Mouse (Mus musculus): ENCODE results near the gene Vps37c. TPM values are rescaled to one million over a fixed set of nuclear protein-coding genes. Genes with fewer than 3 reads are reported as not detected.

Gene Vps37c
- polyA plus RNA-seq, 1 experiment from 2014 or later, result 32.1 TPM

DNA sequence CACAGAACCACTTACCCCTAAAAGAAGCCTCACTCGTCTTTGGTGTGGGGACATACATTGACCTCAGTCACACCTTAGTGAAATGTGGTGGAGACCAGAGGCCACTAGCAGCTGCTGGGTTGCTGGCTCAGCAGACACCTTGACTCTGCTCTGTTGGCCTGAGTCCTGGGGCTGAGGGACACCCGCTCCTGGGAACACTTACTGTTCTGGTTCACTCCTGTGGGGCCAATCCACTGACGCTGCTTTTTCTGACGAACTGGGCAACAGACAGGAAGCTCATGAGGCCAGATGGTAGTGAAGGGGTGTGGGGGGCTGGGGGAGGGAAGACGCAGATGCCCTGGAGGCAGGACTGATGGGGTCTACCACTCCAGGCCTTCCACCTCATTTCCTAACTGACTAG is 32.5 kb downstream of the Vps37c start:
- DNase-seq (ENCODE audit: low spot score) (no peak), ATAC-seq (replicated peaks; ENCODE audit: low FRiP score) (no peak)
- WGBS, result 71% methylated on average over 5 of the region's 5 CpGs
- H3K9ac ChIP-seq (ENCODE audit: low read length), result no peak overlapping the region
- H3K27me3 ChIP-seq (ENCODE audit: control insufficient read depth, insufficient read depth, low read length), result no peaks in the 10 kb centered on the region
- no peaks in the 10 kb centered on the region for H3K36me3 ChIP-seq (ENCODE audit: control insufficient read depth, insufficient read depth, low read length)
- H3K4me1 ChIP-seq (replicated peaks; ENCODE audit: control insufficient read depth, insufficient read depth, low read length), result peaks cover 18% of the 10 kb centered on the region
- H3K4me3 ChIP-seq (ENCODE audit: low read depth, low read length), result no peak overlapping the region
- no peak overlapping the region for H3K4me2 ChIP-seq (ENCODE audit: low read depth, low read length, severe bottlenecking)
- H3K9me3 ChIP-seq (ENCODE audit: control insufficient read depth, low read length), result no peaks in the 10 kb centered on the region
- H3K27ac ChIP-seq (ENCODE audit: low read depth, low read length), result no peak overlapping the region

DNA sequence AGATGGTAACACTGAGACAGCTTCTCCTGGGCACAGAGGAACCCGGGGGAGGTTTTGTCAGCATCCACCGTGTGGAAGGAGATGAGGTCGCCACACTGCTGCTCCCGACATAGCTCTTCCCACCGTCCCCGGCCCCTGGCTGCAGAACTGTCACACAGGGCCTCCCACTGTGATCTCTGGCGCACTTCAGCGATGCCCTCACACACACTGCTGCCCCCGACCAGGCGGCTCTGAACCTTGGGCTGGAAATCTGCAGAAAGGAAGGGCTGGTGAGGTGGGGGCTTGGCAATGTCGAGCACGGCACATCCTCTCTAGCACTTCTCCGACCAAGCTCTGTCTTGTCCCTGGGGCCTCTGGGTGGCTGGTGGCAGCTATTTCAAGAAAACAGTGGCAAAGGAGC is 34.5 kb downstream of the Vps37c start:
- H3K27ac ChIP-seq (ENCODE audit: low read depth, low read length), result no peak overlapping the region
- no peak overlapping the region for H3K9ac ChIP-seq (ENCODE audit: low read length)
- no peak for ATAC-seq (replicated peaks; ENCODE audit: low FRiP score)
- no peaks in the 10 kb centered on the region for H3K27me3 ChIP-seq (ENCODE audit: control insufficient read depth, insufficient read depth, low read length)
- no peak for DNase-seq (ENCODE audit: low spot score)
- H3K4me2 ChIP-seq (ENCODE audit: low read depth, low read length, severe bottlenecking), result no peak overlapping the region
- WGBS, result 30% methylated on average over 13 of the region's 13 CpGs
- no peak overlapping the region for H3K4me3 ChIP-seq (ENCODE audit: low read depth, low read length)
- H3K36me3 ChIP-seq (ENCODE audit: control insufficient read depth, insufficient read depth, low read length), result no peaks in the 10 kb centered on the region
- peaks cover 18% of the 10 kb centered on the region for H3K4me1 ChIP-seq (replicated peaks; ENCODE audit: control insufficient read depth, insufficient read depth, low read length)
- H3K9me3 ChIP-seq (ENCODE audit: control insufficient read depth, low read length), result no peaks in the 10 kb centered on the region

DNA sequence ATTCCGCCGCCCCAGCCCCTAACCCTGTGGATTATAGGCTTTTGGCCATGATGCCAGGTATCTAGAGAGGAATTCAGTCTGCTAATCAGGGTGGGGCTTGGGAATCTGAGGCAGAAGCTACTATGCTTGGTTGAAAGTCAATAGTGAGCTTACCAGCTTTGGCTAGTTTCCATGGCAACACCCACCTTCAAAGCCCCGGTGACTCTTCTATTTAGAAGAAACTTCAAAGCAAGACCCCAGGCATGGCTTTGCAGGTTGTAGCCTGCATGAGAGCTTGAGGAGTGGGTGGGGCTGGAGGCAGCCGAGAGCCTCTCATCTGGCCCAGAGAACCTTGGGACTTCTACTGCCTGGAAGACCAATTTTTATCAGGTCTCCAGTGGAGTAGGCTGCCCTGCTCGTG is 35.1 kb downstream of the Vps37c start:
- H3K27me3 ChIP-seq (ENCODE audit: control insufficient read depth, insufficient read depth, low read length), result no peaks in the 10 kb centered on the region
- ATAC-seq (replicated peaks; ENCODE audit: low FRiP score) (no peak), DNase-seq (ENCODE audit: low spot score) (no peak)
- H3K4me2 ChIP-seq (ENCODE audit: low read depth, low read length, severe bottlenecking), result no peak overlapping the region
- H3K4me1 ChIP-seq (replicated peaks; ENCODE audit: control insufficient read depth, insufficient read depth, low read length), result peaks cover 18% of the 10 kb centered on the region
- WGBS, result 32% methylated on average over 5 of the region's 5 CpGs
- H3K9ac ChIP-seq (ENCODE audit: low read length), result no peak overlapping the region
- no peak overlapping the region for H3K27ac ChIP-seq (ENCODE audit: low read depth, low read length)
- H3K4me3 ChIP-seq (ENCODE audit: low read depth, low read length), result no peak overlapping the region
- no peaks in the 10 kb centered on the region for H3K9me3 ChIP-seq (ENCODE audit: control insufficient read depth, low read length)
- H3K36me3 ChIP-seq (ENCODE audit: control insufficient read depth, insufficient read depth, low read length), result no peaks in the 10 kb centered on the region

GRCm38 (mm10) chr19:10724629-10725363 is 36.3 kb downstream of the Vps37c start:
- no peaks in the 10 kb centered on the region for H3K36me3 ChIP-seq (ENCODE audit: control insufficient read depth, insufficient read depth, low read length)
- H3K9ac ChIP-seq (ENCODE audit: low read length), result no peak overlapping the region
- no peak overlapping the region for H3K27ac ChIP-seq (ENCODE audit: low read depth, low read length)
- DNase-seq (ENCODE audit: low spot score) (no peak), ATAC-seq (replicated peaks; ENCODE audit: low FRiP score) (no peak)
- WGBS, result 79% methylated on average over 13 of the region's 13 CpGs
- H3K4me2 ChIP-seq (ENCODE audit: low read depth, low read length, severe bottlenecking), result no peak overlapping the region
- H3K9me3 ChIP-seq (ENCODE audit: control insufficient read depth, low read length), result no peaks in the 10 kb centered on the region
- H3K4me1 ChIP-seq (replicated peaks; ENCODE audit: control insufficient read depth, insufficient read depth, low read length), result peaks cover 16% of the 10 kb centered on the region
- no peak overlapping the region for H3K4me3 ChIP-seq (ENCODE audit: low read depth, low read length)
- H3K27me3 ChIP-seq (ENCODE audit: control insufficient read depth, insufficient read depth, low read length), result no peaks in the 10 kb centered on the region

DNA sequence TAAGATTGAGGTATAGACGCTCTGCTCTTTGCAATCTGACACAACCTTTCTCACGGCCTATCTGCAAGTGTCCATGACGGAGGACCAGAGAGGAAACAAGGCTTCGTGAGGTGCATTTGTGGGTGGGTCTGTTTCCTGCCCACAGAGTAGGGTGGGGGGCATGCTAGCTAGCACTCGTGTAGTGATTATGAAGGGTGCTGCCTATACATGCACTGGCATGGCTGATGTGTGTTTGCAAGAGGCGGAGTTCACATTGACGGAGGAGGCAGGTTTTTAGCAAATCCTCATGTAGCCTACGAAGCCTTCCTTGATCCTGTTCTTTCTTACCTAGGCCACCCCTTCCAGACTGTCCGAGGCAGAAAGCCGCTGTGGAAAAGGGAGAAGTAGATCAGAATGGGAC is 41.4 kb downstream of the Vps37c start:
- H3K36me3 ChIP-seq (ENCODE audit: control insufficient read depth, insufficient read depth, low read length), result no peaks in the 10 kb centered on the region
- H3K4me3 ChIP-seq (ENCODE audit: low read depth, low read length), result no peak overlapping the region
- no peaks in the 10 kb centered on the region for H3K9me3 ChIP-seq (ENCODE audit: control insufficient read depth, low read length)
- DNase-seq (ENCODE audit: low spot score), result no peak
- H3K4me2 ChIP-seq (ENCODE audit: low read depth, low read length, severe bottlenecking), result no peak overlapping the region
- H3K4me1 ChIP-seq (replicated peaks; ENCODE audit: control insufficient read depth, insufficient read depth, low read length), result no peaks in the 10 kb centered on the region
- H3K27me3 ChIP-seq (ENCODE audit: control insufficient read depth, insufficient read depth, low read length), result no peaks in the 10 kb centered on the region
- ATAC-seq (replicated peaks; ENCODE audit: low FRiP score), result no peak
- no peak overlapping the region for H3K27ac ChIP-seq (ENCODE audit: low read depth, low read length)
- no peak overlapping the region for H3K9ac ChIP-seq (ENCODE audit: low read length)
- WGBS, result 92% methylated on average over 10 of the region's 10 CpGs

- H3K4me3 ChIP-seq (ENCODE audit: low read depth, low read length), result no peak overlapping the region
- ATAC-seq (replicated peaks; ENCODE audit: low FRiP score) (no peak), DNase-seq (ENCODE audit: low spot score) (peak; percentile 24)
- WGBS, result 82% methylated on average over 5 of the region's 5 CpGs
- no peaks in the 10 kb centered on the region for H3K4me1 ChIP-seq (replicated peaks; ENCODE audit: control insufficient read depth, insufficient read depth, low read length)
- no peak overlapping the region for H3K27ac ChIP-seq (ENCODE audit: low read depth, low read length)
- H3K36me3 ChIP-seq (ENCODE audit: control insufficient read depth, insufficient read depth, low read length), result no peaks in the 10 kb centered on the region
- H3K9ac ChIP-seq (ENCODE audit: low read length), result no peak overlapping the region
- no peak overlapping the region for H3K4me2 ChIP-seq (ENCODE audit: low read depth, low read length, severe bottlenecking)
- no peaks in the 10 kb centered on the region for H3K9me3 ChIP-seq (ENCODE audit: control insufficient read depth, low read length)
- H3K27me3 ChIP-seq (ENCODE audit: control insufficient read depth, insufficient read depth, low read length), result no peaks in the 10 kb centered on the region
These were observed 41.9 kb downstream of the Vps37c start for GRCm38 (mm10) chr19:10730469-10730868.

DNA sequence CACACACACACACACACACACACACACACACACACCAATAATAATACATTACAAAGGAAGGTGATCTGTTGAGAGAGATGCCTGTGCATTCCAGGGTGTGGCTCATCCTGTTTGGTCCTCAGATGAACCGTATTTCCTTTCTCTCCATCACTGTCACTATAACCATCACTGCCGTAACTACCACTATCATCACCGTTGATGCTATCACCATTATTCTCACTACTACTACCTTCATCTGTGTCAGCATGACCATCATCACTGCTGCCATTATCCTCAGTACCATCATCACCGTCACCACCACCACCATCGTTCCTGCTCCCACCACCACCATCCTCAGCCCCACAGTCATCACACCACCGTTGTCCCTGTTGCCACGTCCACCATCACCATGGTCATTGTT is 43.4 kb downstream of the Vps37c start:
- Histone ChIP-seq H3K27me3 (ENCODE audit: control insufficient read depth, insufficient read depth, low read length) (no peaks in the 10 kb centered on the region), H3K9me3 (ENCODE audit: control insufficient read depth, low read length) (no peaks in the 10 kb centered on the region), H3K4me2 (ENCODE audit: low read depth, low read length, severe bottlenecking) (no peak overlapping the region), H3K4me3 (ENCODE audit: low read depth, low read length) (no peak overlapping the region), H3K27ac (ENCODE audit: low read depth, low read length) (no peak overlapping the region), H3K4me1 (replicated peaks; ENCODE audit: control insufficient read depth, insufficient read depth, low read length) (no peaks in the 10 kb centered on the region), H3K9ac (ENCODE audit: low read length) (no peak overlapping the region), H3K36me3 (ENCODE audit: control insufficient read depth, insufficient read depth, low read length) (no peaks in the 10 kb centered on the region)
- WGBS, result 92% methylated on average over 7 of the region's 7 CpGs
- ATAC-seq (replicated peaks; ENCODE audit: low FRiP score) (no peak), DNase-seq (ENCODE audit: low spot score) (no peak)

GRCm38 (mm10) chr19:10732741-10733140 is 44.2 kb downstream of the Vps37c start:
- H3K27me3 ChIP-seq (ENCODE audit: control insufficient read depth, insufficient read depth, low read length), result no peaks in the 10 kb centered on the region
- H3K4me3 ChIP-seq (ENCODE audit: low read depth, low read length), result no peak overlapping the region
- no peaks in the 10 kb centered on the region for H3K9me3 ChIP-seq (ENCODE audit: control insufficient read depth, low read length)
- DNase-seq (ENCODE audit: low spot score) (no peak), ATAC-seq (replicated peaks; ENCODE audit: low FRiP score) (no peak)
- H3K4me1 ChIP-seq (replicated peaks; ENCODE audit: control insufficient read depth, insufficient read depth, low read length), result no peaks in the 10 kb centered on the region
- no peak overlapping the region for H3K4me2 ChIP-seq (ENCODE audit: low read depth, low read length, severe bottlenecking)
- no peaks in the 10 kb centered on the region for H3K36me3 ChIP-seq (ENCODE audit: control insufficient read depth, insufficient read depth, low read length)
- 96% methylated on average over 7 of the region's 7 CpGs for WGBS
- no peak overlapping the region for H3K27ac ChIP-seq (ENCODE audit: low read depth, low read length)
- H3K9ac ChIP-seq (ENCODE audit: low read length), result no peak overlapping the region

GRCm38 (mm10) chr19:10733501-10734127 is 45.1 kb downstream of the Vps37c start:
- H3K36me3 ChIP-seq (ENCODE audit: control insufficient read depth, insufficient read depth, low read length), result no peaks in the 10 kb centered on the region
- 86% methylated on average over 10 of the region's 10 CpGs for WGBS

More at GRCm38 (mm10) chr19:10733501-10734127, 45.1 kb downstream of the Vps37c start:
- H3K9me3 ChIP-seq (ENCODE audit: control insufficient read depth, low read length), result no peaks in the 10 kb centered on the region
- no peak overlapping the region for H3K4me2 ChIP-seq (ENCODE audit: low read depth, low read length, severe bottlenecking)
- H3K27me3 ChIP-seq (ENCODE audit: control insufficient read depth, insufficient read depth, low read length), result no peaks in the 10 kb centered on the region
- H3K9ac ChIP-seq (ENCODE audit: low read length), result no peak overlapping the region
- H3K27ac ChIP-seq (ENCODE audit: low read depth, low read length), result no peak overlapping the region
- ATAC-seq (replicated peaks; ENCODE audit: low FRiP score) (no peak), DNase-seq (ENCODE audit: low spot score) (no peak)
- no peak overlapping the region for H3K4me3 ChIP-seq (ENCODE audit: low read depth, low read length)
- no peaks in the 10 kb centered on the region for H3K4me1 ChIP-seq (replicated peaks; ENCODE audit: control insufficient read depth, insufficient read depth, low read length)

All from forebrain, embryonic 11.5 days (tissue).